In genomic region chr11:52661894-52662593, GRCm38 (mm10) we compare ENCODE assay signal across 18 mouse cellular contexts.
DNase-seq lines count a peak whose midpoint lies in the region; ATAC-seq lines count a peak whose summit lies in the region.
"Had no signal": no experiment of that assay in that cellular context is flagged by ENCODE, and none has a peak within 500 bp of the region (broad histone marks: within the 10 kb centered on the region; RNA-seq: fewer than 3 reads in every experiment).

No protein-coding gene starts in this region.

- peak; percentile 67; the same call in 1 of the 2 replicates for ATAC-seq in forebrain, embryonic 13.5 days
- peak; percentile 38; the same call in 1 of the 2 replicates for ATAC-seq in hindbrain, embryonic 15.5 days (ENCODE audit: low FRiP score, low read depth)
- ATAC-seq in hindbrain, embryonic 13.5 days (ENCODE audit: low FRiP score): no peak
- 0 out of 2 replicates have a peak, but pooled peaks have one; percentile 21 for ATAC-seq in neural tube, embryonic 15.5 days (ENCODE audit: low FRiP score)
- ATAC-seq: intestine, embryonic 16.5 days had no signal

- H3K9me3 ChIP-seq in forebrain, embryonic 13.5 days (replicated peaks): no peaks in the 10 kb centered on the region
- no peaks in the 10 kb centered on the region for H3K9me3 ChIP-seq in forebrain, embryonic 10.5 days
- no peaks in the 10 kb centered on the region for H3K9me3 ChIP-seq in hindbrain, embryonic 15.5 days
- no peaks in the 10 kb centered on the region for H3K9me3 ChIP-seq in hindbrain, embryonic 13.5 days
- H3K9me3 ChIP-seq in neural tube, embryonic 15.5 days (replicated peaks): no peaks in the 10 kb centered on the region
- H3K9me3 ChIP-seq: embryonic facial prominence, embryonic 10.5 days; heart, embryonic 15.5 days had no signal

- 57% methylated on average over 15 of the region's 15 CpGs for WGBS in forebrain, embryonic 13.5 days
- 83% methylated on average over 15 of the region's 15 CpGs for WGBS in forebrain, embryonic 10.5 days
- WGBS in hindbrain, embryonic 15.5 days: 71% methylated on average over 15 of the region's 15 CpGs
- 76% methylated on average over 15 of the region's 15 CpGs for WGBS in hindbrain, embryonic 13.5 days
- 61% methylated on average over 15 of the region's 15 CpGs for WGBS in neural tube, embryonic 15.5 days

- no peaks in the 10 kb centered on the region for H3K36me3 ChIP-seq in forebrain, embryonic 13.5 days (ENCODE audit: poor library complexity, severe bottlenecking)
- no peaks in the 10 kb centered on the region for H3K36me3 ChIP-seq in forebrain, embryonic 10.5 days (replicated peaks)
- no peaks in the 10 kb centered on the region for H3K36me3 ChIP-seq in hindbrain, embryonic 15.5 days
- H3K36me3 ChIP-seq in hindbrain, embryonic 13.5 days: no peaks in the 10 kb centered on the region
- H3K36me3 ChIP-seq in neural tube, embryonic 15.5 days: no peaks in the 10 kb centered on the region
- H3K36me3 ChIP-seq: embryonic facial prominence, embryonic 10.5 days; heart, embryonic 15.5 days had no signal

- H3K4me2 ChIP-seq in forebrain, embryonic 13.5 days: no peak overlapping the region
- no peak overlapping the region for H3K4me2 ChIP-seq in hindbrain, embryonic 15.5 days
- no peak overlapping the region for H3K4me2 ChIP-seq in hindbrain, embryonic 13.5 days
- H3K4me2 ChIP-seq in neural tube, embryonic 15.5 days: no peak overlapping the region
- H3K4me2 ChIP-seq: heart, embryonic 11.5 days; heart, embryonic 15.5 days had no signal

- H3K9ac ChIP-seq in forebrain, embryonic 13.5 days: no peak overlapping the region
- H3K9ac ChIP-seq in hindbrain, embryonic 15.5 days: no peak overlapping the region
- H3K9ac ChIP-seq in hindbrain, embryonic 13.5 days: no peak overlapping the region
- no peak overlapping the region for H3K9ac ChIP-seq in neural tube, embryonic 15.5 days (replicated peaks)
- H3K9ac ChIP-seq: heart, embryonic 15.5 days had no signal

- H3K4me1 ChIP-seq in forebrain, embryonic 13.5 days: peaks cover 21% of the 10 kb centered on the region
- peaks cover 13% of the 10 kb centered on the region; the same call in 1 of the 2 replicates for H3K4me1 ChIP-seq in forebrain, embryonic 10.5 days
- H3K4me1 ChIP-seq in hindbrain, embryonic 15.5 days (replicated peaks): peaks cover 12% of the 10 kb centered on the region
- H3K4me1 ChIP-seq in hindbrain, embryonic 13.5 days (replicated peaks): peaks cover 20% of the 10 kb centered on the region
- H3K4me1 ChIP-seq in neural tube, embryonic 15.5 days: peaks cover 13% of the 10 kb centered on the region
- H3K4me1 ChIP-seq: embryonic facial prominence, embryonic 10.5 days; heart, embryonic 15.5 days had no signal

- no peak for DNase-seq in forebrain, embryonic 10.5 days (ENCODE audit: extremely low spot score, low spot score)
- DNase-seq in Muller cell, postnatal 12 days (ENCODE audit: inconsistent ontology term): peak; percentile 28
- DNase-seq: adrenal gland, adult 2 months; adrenal gland, postnatal 25 days; cerebellum, adult 11 months; cerebellum, adult 8-10 months; cerebellum, postnatal 36 days; gastrocnemius, postnatal 14 days; heart, adult 2 months; heart, postnatal 14 days had no signal

- H3K27me3 ChIP-seq in forebrain, embryonic 13.5 days: peaks cover 6% of the 10 kb centered on the region; the same call in 1 of the 2 replicates
- H3K27me3 ChIP-seq in forebrain, embryonic 10.5 days (ENCODE audit: poor library complexity, severe bottlenecking): no peaks in the 10 kb centered on the region
- H3K27me3 ChIP-seq in hindbrain, embryonic 15.5 days: no peaks in the 10 kb centered on the region
- no peaks in the 10 kb centered on the region for H3K27me3 ChIP-seq in hindbrain, embryonic 13.5 days
- H3K27me3 ChIP-seq in neural tube, embryonic 15.5 days (replicated peaks): no peaks in the 10 kb centered on the region
- H3K27me3 ChIP-seq: heart, embryonic 15.5 days had no signal

- H3K27ac ChIP-seq in forebrain, embryonic 13.5 days: peak overlapping the region; percentile 7; the same call in 1 of the 2 replicates
- H3K27ac ChIP-seq in forebrain, embryonic 10.5 days: no peak overlapping the region
- H3K27ac ChIP-seq in hindbrain, embryonic 15.5 days (replicated peaks): no peak overlapping the region; the same call in 1 of the 2 replicates
- H3K27ac ChIP-seq in hindbrain, embryonic 13.5 days: no peak overlapping the region
- no peak overlapping the region for H3K27ac ChIP-seq in neural tube, embryonic 15.5 days (replicated peaks)
- H3K27ac ChIP-seq: embryonic facial prominence, embryonic 10.5 days; heart, adult 2 months; heart, embryonic 15.5 days had no signal

- H3K4me3 ChIP-seq in forebrain, embryonic 13.5 days: no peak overlapping the region
- H3K4me3 ChIP-seq in forebrain, embryonic 10.5 days: no peak overlapping the region
- H3K4me3 ChIP-seq in hindbrain, embryonic 15.5 days: no peak overlapping the region
- H3K4me3 ChIP-seq in hindbrain, embryonic 13.5 days: no peak overlapping the region
- no peak overlapping the region for H3K4me3 ChIP-seq in neural tube, embryonic 15.5 days (replicated peaks)
- H3K4me3 ChIP-seq: embryonic facial prominence, embryonic 10.5 days; heart, adult 2 months; heart, embryonic 15.5 days had no signal
